Mouse (Mus musculus) heart, adult 2 months (tissue): Measurements from ENCODE around the gene Slc12a6.

Experiments used
- CTCF ChIP-seq: fragments of 200-600 bp; IDR thresholded peaks from 2 replicates; pipeline ENCODE4 v1.8.1; 2022; ENCODE audit warnings: antibody characterized with exemption, mild to moderate bottlenecking, moderate library complexity
- EP300 ChIP-seq: fragments of 200-500 bp; IDR thresholded peaks from 2 replicates; pipeline ENCODE4 v1.6.1; 2011; ENCODE audit warnings: low read depth, low read length, control low read depth; ENCODE audit not compliant: insufficient read depth

DNA sequence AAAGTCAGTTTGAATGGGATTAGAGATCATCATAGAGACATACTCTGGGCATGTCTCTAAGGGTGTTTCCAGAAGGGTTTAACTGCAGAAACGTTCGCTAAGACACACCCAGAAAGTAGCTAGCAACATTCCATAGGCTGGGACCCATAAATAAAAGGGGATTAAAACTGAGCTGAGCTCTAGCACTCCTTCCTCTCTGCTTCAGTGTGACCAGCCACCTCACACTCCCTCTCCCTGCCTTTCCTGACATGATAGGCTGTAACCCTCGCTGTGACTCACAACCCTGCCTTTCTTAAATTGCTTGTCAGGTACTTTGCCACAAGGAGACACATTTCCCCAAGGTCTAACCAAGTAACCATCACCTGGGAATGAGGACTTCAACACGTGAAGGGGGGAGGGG lies 27.6 kb upstream of the Slc12a6 start:
- no peak for TF ChIP-seq EP300
- no peak for TF ChIP-seq CTCF
